Mouse (Mus musculus) common myeloid progenitor, adult 5-6 weeks (primary cell): Measurements from ENCODE around the gene Casp7. TPM values are rescaled to one million over a fixed set of nuclear protein-coding genes. Genes with fewer than 3 reads are reported as not detected.
"Not testable (repeated sequence)": the region's sequence is repeated elsewhere in the genome, so short reads cannot be mapped to it uniquely, and the experiment has no call there.

Source experiments
- ATAC-seq: replicated peaks from 2 replicates; pipeline ENCODE4 v1.8.0; 2016; ENCODE audit warnings: low read depth, mild to moderate bottlenecking, moderate TSS enrichment, inconsistent platforms; ENCODE audit not compliant: poor library complexity, severe bottlenecking
- total RNA-seq: library from RNA; stranded (forward); fragments of 200-1000, 187-1606 nt; gene quantifications from 2 replicates; pipeline ENCODE4 v1.2.3, GENCODE M21; 2017

Gene Casp7
- total RNA-seq, 1 experiment from 2014 or later = 42.0 TPM

DNA sequence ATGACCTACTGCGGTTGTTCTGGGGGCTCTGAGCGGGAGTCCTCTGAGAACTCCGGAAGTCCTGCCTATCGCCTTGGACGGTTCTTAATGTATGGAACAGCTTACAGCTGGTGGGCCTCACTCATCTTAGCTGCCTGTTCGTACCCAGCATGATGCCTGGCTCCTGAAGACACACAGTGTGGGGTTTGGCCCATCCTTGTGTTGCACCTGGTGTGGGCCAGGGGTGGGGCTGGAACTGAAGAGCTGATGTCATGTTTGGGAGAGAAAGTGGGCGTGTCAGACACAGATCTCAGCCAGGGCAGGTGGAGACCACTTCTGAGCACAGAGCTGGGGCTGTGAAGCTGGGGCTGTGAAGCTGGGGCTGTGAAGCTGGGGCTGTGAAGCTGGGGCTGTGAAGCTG, 16.6 kb upstream of the Casp7 start:
- no peak for ATAC-seq

DNA sequence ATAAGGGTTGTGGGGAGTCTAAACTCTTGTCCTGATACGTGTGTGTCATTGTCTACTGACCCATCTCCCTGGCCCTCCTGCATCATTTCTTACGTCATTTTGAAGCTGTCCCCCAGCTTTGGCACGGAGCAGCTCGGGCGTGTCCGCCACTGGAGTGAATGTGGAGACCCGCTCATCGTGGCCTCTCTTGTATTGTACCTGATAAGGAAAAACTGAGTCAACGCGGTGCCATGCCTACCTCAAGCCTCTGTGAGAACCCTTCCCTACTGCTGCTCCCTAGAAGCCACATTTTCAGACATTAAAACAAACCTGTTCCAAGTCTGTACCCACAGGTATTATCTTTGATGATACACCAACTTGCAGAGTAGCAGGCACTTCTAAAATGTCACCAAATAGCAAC, 15.5 kb upstream of the Casp7 start:
- no peak for ATAC-seq

DNA sequence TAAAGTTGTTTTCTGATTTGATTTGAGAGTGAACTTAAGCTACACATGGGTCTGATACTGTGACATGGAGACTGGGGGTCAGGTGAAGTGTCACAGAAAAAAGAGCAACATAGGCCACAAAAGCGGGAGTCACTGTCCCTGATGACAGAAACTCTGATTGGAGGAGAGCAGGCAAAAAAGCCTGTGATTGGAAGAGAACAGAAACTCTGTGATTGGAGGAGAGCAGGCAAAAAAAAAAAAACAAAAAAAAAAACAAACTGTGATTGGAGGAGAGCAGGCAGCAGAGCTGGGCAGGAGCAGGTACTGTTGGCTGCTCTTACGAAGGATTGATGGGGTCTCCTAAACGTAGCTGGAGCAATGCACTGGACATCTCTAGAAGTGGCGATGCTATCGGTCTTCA, 11.4 kb upstream of the Casp7 start:
- no peak for ATAC-seq

DNA sequence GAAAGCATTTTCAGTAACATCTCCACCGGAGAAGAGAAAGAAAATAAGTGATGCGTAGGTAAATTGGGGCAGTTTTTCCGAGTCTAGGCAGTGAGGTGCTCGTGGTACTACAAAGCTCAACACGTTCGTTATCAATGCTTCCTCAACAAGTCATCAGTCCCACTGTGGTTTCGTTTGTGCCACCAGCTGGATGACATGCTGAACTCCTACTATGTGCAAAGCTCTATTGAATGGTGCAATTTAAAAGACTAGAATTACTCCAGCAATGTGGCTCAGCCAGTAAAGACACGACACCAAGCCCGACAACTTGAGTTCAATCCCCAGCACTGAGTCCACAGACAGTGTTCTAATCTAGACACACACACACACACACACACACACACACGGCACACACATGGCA, 10.8 kb upstream of the Casp7 start:
- no peak for ATAC-seq

DNA sequence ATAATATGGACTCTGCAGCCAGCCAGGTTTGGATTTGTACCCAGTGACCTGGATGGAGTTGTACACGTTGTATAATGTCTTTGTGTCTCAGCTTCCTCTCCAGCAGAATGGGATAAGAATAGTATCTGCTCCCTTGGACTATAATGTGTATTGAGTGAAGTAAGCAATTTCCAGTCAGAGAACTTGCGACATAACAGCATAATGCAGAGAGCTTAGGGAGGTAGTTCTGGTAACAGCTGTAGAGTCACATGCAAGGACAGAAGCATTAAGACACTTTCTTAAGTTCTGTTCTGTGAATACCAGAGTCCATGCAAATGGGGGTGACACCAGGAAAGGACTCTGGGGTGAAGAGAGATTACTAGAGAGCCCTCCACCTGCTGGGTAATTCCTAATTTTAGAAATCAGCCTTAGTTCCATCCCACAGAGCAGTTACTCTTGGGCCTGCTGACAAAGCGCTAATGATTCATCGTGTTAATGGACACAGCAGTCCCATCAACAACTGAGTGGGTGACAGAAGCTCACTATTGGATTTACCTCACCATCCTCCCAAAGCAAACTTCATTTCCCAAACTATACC, 9.1 kb upstream of the Casp7 start:
- ATAC-seq = no peak

DNA sequence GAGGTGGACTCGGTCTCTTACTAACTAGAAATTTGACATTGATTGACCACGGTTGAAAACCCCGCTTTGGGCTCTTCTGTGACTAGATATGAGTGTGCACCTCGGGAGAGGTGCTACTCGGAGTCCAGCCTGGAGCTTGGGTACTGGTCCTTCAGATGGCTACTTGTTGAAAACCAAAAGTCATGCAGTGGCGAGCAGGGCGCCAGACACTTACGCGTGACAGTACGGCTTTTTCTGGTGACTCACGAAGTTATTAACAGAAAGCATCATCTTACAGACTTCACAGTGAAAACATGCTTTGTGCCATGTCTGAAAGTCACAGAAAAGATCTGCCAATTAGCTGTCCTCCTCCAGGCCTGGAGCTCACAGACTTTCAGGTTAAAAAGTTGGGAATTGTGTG, 7.8 kb upstream of the Casp7 start:
- no peak for ATAC-seq

DNA sequence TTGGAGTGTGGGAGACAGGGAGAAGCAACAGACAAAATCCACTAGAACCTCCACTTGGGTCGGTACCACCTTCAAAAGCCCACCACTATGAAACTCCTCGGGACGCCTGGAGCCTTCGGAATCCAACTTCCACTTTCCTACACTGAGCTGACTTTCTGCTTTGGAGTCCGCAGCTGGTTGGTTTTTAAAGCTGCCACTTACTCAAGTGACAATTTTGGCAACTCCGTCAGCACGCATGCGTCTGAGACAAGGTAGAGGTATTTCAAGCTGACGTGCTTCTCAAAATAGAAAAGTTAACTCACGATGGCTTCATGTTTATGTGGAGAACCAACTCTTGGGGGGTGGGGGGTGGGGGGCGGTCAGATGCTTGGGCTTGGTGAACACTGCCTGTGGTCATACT, 7.0 kb upstream of the Casp7 start, which contains the start of gene Nrap:
Gene Nrap (minus strand): TSS at position 159 of the 400 bp plus-strand sequence.
- ATAC-seq = no peak

DNA sequence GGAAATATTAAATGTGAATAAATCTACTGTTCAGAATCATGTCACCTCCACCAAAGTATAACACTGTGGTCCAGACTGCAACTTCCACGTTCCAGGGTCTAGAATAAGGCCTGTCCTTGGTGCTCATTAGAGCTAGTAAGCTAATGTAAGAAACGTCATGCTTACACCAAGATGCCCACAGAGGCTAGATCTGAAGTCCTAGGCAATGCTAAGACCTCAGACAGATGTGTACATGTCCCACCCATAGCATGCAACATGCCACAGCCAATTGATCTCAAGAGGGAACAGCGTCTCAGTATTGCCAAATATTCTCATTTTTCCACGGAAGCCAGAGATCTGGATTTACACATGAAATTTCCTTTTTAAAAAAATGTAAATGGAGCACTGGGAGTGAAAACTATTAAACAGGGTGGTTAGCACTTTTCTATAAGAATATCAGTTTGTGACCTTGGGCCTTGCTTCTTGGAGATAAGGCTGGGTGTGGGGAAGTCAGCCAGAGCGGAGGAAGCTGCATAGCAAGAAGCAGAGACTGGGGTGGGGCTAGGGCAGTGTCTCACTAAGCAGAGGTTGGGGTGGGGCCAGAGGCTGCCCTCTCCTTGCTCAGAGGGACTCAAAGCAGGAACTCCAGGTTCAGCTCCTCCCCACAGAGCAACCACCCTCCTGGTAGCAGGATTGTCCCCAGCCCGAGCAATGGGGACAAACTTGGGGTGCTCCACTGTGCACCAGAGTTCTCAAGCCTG, 5.5 kb upstream of the Casp7 start:
- peak; percentile 93 for ATAC-seq

DNA sequence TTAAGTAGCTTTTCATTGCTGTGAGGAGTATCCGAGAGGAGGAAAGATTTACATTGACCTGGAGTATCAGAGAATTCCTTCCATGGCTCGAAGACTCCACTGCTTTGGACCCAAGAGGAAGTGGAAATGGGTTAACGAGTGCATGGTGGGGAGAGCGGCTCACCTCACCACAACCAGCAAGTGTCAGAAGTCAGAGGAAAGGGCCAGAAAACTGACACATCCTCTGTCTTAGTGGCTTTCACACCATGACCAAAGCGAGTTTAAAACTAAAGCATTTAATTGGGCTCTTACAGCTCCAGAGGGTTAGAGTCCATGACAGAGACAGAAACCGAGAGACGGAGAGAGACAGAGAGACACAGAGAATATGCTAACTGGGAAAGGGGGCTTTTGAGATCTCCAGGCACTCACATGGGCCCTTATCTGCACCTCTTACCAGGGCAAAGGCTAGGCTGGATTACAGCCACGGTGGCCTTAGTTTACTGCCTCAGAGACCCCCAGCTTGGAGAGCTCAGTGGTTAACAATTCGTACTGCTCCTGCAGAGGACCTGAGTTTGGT, 3.5 kb upstream of the Casp7 start:
- ATAC-seq = no peak

DNA sequence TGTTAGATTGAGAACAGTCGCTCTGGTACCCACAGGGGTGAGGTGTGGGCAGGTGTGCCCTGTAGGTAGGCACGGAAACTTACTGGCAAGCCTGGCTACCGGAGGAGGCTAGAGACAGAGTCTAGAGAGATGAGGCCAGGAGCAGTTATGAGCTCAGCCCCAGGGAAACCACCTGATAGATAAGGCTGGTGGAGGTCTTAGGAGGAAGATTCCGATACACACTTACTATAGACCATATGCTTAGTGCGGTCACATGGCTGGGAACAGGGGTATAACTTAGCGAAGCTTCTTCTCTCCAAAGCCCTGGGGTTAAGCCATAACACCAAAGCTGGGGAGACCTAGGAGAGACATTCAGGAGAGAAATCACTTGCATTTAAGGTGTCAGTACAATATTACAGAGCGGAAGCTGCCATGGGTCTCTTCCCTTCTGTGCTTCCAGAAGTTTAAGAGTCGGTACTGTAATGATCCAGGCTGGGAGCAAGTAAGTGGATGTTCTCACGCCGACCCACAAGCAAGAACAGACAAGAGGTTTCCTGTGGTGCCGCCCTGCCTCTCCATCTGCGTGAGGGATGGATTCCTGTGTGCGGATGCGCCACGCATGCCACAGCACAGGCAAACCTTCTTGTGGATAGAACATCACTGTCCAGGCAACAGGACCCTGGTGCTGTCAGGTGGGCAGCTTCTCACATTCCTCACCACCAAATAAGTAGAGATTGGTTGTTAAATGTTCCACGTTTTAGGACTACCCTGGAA, 1.6 kb upstream of the Casp7 start:
- ATAC-seq = no peak

DNA sequence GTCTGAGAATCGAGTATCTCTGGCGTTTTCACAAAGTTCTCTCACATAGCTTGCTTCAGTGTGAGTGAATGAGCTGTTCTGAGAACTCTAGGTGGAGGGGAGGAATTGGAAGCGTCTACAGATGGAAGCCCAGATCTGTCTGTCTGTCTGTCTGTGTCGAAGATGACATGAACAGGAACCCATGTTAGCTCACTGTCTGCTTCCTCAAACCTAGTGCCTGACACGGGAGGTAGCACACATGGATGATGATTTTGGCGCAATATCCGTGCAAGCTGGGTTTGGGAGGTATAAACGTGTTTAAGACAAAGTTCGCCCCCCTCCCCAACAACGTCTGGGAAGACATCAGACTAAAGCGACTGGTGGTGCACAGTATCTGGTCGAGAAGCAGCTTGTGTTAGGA, 702 bp upstream of the Casp7 start:
- no peak for ATAC-seq

DNA sequence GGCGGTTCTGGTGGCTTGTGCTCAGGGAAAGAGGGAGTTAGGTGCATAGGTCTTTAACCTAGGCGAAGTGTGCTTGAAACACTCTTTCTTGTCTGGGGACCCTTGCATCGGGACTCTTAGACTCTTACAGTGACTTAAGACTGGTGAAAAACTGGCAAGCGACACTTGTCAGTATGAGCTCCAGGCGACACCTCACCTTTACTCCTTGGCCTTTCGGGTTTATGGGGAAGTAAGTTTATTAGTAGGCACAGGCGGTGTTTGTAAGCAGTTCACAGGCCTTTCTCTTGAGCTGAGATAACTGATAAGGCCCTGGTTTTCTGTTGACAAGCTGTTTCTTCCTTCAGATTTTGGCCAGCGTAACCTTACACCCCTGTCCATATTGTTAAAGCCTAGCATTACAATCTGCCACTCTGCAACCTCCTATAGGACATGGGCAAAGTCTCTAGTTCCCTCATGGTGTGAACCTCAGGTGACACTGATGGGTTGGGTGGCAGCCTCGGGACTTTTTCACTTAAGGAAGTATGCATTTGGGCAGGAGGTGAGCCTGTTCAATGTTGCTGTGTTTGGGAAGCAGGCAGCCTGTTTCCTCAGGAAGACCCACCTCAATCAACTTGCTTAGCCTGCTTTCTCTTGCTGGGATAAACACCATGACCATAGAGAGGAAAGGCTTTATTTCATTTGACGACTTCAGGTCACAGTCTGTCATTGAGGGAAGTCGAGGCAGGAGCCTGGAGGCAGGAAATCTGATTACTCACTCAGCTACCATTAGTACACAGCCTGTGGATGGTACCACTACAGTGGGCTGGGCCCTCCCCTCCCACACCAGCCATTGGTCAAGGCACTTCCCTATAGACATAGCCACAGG, 966 bp downstream of the Casp7 start:
- ATAC-seq = 0 out of 2 replicates have a peak, but pooled peaks have one; percentile 23

DNA sequence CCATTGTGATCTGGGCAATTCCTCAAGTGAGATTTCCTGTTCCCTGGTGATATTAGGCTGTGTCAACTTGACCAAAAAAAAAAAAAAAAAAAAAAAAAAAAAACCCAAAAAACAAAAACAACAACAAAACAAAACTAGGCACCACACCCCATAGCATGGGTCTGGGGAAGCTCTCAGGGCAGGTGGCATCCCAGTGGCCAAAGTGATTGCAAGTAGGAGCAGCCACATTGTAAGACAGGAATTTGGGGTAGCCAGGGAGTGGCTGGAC, 1.5 kb downstream of the Casp7 start:
- ATAC-seq = no peak

DNA sequence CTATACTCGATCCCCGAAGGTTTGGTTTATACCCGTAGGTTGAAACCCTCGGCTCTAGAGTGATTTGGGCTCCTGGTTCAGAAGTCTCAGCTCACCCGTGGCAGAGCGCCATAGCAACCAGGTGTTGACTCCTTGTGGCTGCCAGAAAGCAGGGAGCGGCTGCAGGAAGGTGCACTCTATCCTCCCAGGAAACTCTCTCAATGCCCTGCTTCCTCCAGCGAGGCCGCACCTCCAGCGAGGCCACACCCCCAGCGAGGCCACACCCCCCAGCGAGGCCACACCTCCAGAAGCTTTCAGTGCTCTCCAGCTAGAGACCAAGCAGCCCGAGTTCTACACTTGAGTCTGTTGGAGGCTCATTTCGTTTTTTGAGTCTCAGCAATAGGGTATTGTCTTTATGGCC, 3.3 kb downstream of the Casp7 start:
- ATAC-seq = peak; percentile 57

DNA sequence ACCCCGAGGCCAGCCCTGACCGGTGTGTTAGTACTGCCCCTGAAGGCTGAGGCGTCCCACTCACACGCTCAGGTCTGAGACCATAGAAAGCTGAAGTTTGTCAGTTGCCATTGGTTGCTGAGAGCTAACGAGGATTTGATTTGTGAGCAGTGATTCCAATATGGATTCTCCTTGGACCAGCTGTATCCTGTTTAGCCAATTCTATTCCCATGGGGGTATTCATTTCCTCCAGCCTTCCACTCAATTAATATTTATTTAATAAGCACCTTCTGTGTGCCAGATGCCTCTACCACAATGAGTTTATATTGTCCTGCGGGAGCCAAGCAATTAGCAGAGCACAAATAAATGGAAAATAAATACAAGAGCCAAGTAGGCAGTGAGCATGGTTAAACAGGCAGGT, 4.9 kb downstream of the Casp7 start:
- ATAC-seq = no peak

DNA sequence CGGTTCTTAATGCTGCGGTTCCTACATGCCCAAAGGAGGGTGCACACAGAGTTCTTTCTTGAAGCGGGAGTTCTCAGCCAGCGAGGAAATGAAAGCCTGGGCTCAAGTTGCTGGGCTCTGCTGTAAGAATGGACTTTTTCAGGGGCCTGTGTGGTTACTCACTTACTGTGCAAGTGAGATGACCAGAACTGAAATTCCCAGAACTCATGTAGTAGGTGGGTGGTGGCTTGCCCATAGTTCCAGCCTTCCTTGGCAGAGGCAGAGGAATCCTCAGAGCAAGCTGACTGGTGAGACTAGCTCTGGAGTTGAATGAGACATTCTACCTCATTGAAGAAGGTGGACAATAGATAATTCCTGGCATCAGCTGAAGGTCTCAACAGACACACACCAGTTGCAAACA, 8.9 kb downstream of the Casp7 start:
- ATAC-seq = no peak

DNA sequence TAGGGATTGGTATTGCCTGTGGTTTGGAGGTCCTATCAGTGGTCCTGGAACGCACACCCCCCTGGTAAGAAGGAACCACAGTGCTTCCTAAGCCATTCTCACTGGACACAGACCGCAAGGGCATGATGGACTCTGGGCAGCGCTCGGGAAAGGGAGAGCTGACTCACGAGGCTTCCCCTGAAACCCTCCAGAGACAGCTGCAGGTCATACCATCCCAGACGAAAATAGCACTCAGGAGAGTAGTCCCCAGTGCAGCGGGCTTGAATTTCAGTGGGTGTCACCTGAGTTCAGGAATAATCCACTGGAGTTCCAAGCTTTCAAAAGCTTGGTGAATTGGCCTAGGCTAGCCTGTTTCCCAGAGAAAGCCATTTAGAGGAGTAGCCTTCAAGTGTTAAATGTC, 9.7 kb downstream of the Casp7 start:
- no peak for ATAC-seq

DNA sequence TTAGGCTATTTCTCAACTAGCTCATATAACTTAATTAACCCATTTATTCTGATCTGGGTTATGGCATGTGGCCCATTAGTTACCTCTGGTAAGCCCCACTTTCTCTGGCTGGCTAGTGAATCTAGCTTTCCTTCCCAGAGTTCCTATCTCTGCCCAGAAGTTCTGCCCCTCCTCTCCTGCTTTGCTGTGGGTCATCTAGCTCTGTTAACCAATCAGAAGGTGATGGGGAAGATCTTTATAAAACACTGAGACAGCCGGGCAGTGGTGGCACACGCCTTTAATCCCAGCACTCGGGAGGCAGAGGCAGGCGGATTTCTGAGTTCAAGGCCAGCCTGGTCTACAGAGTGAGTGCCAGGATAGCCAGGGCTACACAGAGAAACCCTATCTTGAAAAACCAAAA, 13.0 kb downstream of the Casp7 start:
- ATAC-seq = not testable (repeated sequence)

DNA sequence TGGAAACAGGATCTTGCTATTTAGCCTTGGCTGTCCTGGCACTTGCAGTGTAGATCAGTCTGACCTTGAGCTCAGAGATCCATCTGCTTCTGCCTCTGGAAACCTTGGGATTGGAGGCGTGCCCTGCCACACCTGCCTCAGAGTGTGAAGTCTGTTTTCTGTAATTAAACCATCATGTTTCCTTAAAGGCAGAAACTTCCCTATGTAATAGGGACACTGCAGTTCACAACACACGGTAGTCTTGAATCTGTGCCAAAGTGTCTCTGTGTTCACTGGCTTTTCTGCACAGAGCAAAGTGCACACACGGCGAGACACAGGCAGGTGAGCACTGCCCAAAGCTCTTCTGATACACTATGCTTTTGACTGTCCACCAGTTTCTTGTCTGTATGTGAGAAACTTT, 21.5 kb downstream of the Casp7 start:
- ATAC-seq = no peak

DNA sequence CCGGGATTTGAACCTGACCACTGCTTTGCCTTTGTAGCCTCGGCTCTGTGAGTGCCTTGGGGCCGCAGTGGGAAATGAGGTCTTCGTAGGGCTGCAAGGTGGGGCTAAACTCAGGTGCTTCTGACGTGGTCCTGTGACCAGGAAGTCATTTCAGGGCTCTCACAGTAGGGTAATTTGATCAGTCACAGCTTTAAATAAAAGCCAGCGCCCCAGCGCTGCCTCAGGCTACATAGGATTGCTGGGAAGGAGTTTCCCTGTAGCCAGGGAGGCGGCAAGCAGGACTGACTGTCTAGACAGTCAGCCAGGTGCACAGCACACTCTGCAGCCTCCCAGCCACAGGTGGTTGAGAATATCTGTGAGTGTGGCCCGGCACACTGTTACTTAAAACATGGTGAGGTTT, 22.5 kb downstream of the Casp7 start:
- no peak for ATAC-seq
